Mouse (Mus musculus): ENCODE measurements around the gene Tbc1d2b.

The Tbc1d2b gene

DNA sequence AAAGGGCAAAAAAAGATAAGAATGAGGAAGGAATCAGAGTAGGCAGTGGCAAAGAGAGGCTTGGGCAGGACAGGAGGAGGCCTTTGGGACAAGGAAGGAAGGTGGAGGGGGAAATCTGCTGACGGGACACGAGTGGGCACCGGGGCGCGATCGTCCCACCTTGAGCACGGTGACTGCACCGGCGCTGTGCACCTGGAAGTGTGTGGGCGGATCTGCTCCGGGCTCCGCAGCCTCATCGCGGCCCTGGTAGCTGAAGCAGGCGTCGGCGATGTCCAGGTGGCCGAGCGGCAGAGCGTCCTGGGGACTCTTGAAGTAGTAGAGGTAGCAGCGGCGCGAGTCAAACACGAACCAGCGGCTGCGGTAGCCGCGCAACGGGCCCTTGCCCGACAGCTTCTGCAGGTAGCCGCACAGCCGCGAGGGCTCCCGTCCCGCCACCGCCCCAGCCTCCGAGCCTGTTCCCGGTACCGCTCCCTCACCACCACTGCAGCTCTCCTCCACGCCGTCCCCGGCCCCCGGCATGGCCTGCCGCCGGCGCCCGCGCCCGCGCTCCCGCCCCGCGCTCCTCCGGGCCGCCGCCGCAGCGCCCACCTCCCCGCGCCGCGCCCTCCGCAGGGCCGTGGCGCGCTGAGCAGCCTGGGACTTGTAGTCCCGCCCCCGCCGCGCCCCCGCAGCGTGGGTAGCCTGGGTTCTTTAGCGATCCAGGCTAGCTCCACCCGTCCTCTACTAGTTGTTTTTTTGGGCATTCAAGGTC, at the start of gene Tbc1d2b:
Tbc1d2b (minus strand) TSS at position 612 of the 751 bp plus-strand sequence.
- DNase-seq (ENCODE audit: low spot score in 2 of 2), result peak; percentile 68 to 69

DNA sequence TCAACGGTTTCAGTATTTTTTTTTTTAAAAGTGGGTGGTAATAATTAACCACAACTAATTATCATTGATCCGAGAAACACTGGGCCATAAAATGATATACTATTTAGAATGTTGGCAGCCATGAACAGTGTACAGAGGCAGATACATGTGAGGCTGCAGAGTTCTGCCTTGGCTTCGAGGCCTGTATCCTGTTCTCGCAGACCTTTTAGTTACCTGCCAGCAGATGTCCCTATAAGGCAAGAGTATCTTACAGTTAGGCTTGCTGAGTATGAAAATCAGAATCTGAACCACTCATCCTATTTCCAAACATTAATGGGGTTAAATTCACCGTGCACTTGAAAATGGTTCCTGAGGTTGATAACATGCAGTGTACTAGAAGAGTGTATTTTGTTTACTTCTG, 45.7 kb upstream of the Tbc1d2b start:
- DNase-seq (ENCODE audit: low spot score in 2 of 2), result no peak

DNA sequence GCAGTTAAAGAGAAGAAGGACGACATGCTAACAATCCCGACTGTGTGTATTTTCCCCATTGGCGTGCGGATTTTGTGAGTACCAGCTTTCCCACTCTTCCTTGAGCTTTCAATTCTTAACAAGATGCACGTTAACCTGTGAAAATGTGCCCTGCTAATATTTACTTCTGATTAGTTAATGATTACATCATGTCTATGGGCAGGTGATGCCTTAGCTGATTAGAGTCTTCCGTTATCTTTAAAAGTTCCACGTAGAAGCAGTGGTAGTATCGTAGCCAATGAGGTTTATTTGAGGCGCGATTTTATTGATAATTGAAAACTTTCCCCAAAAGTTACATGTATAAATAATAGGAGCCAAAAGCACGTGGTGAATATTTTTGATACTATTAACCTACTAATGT, 45.1 kb upstream of the Tbc1d2b start:
- DNase-seq (ENCODE audit: low spot score in 2 of 2), result no peak

DNA sequence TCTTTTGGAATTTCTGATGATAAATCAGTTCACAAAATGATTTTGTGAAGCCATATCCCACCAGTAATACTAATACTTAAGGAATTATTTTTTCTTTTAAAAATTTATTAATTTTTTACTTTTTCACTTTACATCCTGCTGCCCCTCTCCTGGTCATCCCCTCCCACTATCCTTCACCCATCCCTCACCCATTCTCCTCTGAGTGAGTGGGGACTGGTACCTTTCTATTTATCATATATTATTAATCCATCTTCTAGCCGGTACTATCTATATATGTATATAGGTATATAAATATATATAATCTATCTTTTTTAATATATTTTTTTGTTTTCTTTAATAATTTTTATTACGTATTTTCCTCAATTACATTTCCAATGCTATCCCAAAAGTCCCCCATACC, 33.6 kb upstream of the Tbc1d2b start:
- DNase-seq (ENCODE audit: low spot score in 2 of 2), result no peak

DNA sequence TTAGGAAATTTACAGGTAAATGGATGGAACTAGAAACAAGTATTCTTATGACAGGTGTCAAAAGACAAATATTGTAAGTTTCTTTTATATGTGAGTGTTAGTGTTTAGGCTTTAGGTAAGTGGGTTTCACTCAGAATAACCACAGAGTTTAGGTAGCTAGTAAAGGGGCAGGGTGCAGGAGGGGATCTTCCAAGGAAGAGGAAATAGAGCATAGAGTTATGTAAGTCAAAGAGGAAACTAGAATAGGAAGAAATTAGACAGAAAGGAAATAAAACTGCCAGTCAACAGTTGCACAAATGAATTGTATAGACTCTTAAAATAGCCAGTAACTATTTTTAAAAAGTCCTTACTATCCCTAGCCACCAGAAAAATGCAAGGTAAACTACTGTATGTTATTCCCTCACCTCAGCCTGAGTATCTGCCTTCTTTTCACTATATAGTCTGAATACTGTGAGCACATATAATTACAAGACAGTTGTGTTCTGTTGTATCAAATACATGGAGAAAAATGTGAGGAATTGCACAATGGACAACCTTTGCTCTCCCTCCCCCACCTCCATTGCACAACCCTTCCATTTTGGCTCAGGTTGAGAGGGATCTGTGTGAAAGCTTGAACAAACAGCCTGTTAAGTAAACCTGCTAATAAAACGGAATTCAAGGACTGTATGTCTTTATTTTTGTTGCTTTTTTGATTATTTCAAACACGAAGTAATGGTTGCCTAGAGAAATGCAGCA, 32.7 kb upstream of the Tbc1d2b start:
- DNase-seq (ENCODE audit: low spot score in 2 of 2), result no peak

DNA sequence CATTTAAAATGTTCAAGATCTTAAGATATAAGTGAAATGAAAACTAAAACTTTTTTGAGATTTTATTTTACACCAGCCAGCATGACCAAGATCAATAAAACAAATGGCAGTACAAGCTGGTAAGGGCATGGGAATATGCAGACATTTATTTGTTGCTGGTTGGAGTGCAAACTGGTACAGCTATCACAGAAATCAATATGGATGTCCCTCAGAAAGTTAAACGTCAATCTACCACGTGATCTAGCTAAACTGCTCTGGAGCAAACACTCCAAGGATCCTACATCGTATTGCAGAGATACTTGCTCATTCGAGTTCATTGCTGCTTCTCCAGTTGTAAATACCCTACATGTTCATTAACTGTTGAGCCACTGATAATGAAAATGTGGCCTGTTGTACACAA, 32.1 kb upstream of the Tbc1d2b start:
- DNase-seq (ENCODE audit: low spot score in 2 of 2), result no peak

DNA sequence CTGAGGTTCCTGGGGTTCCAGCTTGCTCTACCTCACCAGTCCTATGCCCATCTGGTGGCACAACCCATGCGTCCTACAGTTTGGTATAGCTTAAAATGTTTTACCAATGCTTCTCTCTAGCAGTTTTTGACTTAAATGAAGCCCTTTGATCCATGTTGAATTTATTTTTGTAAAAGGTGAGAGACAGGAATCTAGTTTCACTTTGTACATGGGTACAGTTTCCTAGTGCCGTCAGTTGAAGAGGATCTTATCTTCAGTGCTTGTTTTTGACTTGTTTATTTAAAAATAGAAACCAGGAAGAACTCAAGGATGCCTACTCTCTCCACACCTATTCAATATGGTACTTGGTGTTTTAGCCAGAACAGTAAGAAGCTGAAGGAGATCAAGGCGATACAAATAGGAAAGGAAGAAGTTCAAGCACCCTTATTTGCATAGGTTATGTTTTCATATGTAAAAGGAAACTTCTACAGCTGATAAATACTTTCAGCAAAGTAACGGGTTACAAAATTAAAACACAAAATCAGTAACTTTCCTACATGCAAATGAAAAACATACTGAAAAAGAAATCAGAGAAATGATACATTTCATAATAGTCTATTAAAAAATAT, 30.6 kb upstream of the Tbc1d2b start:
- DNase-seq (ENCODE audit: low spot score in 2 of 2), result no peak

DNA sequence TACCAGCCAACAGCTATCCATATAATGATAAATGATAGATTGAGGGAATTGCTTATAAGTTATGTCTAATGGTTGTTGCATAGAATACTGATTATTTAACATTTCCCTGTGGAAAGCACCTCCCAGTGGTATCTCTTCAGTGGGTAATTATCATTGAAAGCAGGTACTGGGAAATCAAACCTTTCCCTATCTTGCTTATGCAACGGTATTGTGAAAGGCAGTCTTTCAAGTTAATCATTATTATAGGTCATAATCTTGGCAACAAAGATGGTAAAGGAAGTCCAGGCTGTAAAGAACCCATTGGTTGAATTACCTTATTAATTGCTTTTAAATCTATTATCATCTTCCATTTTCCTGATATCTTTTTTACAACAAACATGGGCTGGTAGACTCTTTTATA, 27.0 kb upstream of the Tbc1d2b start:
- no peak for DNase-seq (ENCODE audit: low spot score in 2 of 2)

DNA sequence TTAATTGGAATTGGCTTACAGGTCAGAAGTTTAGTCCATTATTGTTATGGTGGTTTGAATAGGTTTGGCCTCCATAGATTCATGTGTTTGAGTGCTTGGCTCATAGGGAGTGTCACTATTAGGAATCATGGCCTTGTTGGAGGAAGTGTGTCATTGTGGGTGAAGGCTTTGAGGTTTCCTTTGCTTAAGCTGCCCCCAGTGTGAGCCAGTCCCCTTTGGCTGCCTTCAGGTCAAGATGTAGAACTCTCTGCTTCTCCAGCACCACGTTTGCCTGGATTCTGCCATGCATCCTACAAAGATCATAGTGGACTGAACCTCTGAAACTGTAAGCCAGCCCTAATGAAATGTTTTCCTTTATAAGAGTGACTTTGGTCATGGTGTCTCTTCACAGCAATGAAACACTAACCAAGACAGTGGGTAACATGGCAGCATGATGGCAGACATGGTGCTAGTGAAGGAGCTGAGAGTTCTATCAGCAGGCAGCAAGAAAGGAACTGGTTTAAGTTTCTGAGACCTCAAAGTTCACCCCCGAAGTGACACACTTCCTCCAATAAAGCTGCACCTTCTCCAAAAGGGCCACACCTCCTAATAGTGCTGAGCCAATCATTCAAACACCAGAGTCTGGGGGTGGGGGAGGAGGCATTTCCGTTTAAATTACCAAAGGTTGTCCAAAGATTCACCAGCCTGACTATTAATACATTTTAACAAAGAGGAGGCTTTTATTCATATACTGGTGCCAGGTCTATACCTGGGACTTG, 23.2 kb upstream of the Tbc1d2b start:
- DNase-seq (ENCODE audit: low spot score in 2 of 2), result no peak

DNA sequence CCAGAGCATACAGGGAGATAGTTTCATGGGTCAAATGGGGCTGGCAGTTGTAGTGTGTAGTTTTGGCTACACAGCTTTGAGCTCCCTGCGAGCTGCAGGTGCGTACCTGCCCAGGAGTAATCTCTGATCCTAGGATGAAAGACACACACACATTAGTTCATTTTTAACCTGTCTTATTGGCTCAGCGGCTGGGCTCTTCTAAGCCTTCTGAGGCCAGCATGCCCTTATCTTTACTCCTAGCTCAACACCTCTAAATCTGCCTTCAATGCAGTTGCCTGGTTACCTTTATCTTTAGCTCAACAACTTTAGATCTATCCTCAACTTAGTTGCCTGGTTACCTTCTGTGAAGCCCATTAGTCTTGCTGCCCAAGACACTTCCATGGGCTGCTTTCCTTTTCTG, 7.8 kb upstream of the Tbc1d2b start:
- DNase-seq (ENCODE audit: low spot score in 2 of 2), result no peak

DNA sequence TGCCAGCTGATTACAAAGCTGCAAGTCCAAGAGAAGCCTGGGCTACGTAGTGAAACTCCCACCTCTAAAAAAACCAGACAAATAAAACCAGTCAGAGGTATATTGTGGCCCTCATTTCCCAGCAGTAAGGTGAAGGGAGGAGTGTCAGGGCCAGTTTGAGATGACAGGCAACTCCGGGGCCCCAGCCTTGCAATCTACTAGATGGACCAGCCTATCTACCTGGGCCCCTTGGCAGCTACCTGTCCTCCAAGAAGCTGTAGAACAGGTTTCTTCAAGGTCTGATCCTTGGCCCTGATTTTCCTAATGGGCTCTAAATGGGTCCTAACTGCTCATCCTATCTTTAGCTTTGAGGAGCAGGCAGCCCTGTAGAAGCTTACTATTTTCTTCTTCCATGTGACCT, 7.3 kb upstream of the Tbc1d2b start:
- DNase-seq (ENCODE audit: low spot score in 2 of 2), result no peak

DNA sequence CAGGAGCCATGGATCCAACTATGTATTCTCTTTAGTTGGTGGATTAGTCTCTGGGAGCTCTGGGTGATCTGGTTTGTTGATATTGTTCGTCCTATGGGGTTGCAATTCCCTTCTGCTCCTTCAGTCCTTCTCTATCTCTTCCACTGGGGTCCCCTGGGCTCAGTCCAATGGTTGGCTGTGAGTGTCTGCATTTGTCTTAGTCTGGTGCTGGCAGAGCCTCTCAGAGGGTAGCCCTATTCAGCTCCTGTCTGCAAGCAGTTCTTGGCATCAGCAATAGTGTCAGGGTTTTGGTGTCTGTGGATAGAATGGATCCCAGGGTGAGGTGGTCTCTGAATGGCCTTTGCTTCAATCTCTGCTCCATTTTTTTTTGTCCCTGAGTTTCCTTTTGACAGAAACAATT, 6.2 kb upstream of the Tbc1d2b start:
- no peak for DNase-seq (ENCODE audit: low spot score in 2 of 2)

DNA sequence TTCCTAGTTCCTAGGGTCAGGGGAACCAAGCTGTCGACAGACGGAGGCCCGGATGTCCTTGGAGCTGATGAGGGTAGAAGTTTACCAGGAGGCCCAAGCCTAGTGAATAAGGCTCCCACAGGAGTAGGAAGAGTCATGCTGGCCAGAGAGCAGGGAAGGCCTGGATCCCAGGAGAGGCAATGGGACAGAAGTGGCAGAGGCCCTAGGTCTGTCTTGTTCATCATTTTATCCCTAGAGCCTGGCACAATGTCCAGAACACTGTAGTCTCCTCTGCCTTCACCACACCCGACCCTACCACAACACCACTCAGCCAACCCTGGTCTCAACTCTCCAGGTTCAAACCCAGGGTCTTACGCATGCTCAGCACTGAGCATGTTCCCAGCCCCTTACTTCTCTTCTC, 5.3 kb upstream of the Tbc1d2b start:
- no peak for DNase-seq (ENCODE audit: low spot score in 2 of 2)

DNA sequence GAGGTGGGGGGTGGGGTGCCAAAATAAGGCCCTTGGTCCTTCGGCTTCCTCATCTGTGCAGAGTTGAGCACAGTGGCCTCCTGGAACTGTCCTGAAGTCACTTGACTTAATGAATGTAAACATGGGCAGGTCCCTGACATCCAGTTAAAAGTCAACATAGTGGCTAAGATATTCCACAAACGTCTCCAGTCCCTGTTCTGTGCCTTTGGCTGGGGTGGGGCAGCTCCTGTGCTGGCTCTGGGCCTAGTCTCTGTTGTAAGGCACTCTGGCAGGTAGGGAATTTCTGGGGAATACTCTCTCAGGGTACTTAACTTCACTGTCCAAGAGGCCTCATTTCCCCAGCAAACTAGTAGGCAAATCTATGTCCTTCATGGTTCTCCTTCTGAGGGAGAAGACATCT, 4.9 kb upstream of the Tbc1d2b start:
- no peak for DNase-seq (ENCODE audit: low spot score in 2 of 2)

DNA sequence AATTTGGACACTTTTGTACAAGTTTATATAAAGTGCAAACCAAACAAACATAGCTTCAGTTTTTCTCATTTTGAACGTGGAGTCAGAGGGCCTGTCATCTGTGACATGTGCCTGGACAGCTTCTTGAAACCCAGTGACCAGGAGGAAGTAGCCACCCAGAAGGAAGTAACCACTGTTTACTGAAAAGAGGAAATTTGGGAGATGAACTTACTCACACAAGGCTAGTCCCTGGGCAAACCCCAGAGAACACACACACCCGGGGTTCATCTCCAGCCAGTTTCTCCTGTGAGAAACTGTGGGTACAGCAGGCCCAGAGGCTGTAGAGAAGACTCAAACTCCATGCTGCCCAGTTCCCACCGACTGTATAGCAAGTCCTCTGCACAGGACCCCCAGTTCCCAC, 3.9 kb upstream of the Tbc1d2b start:
- DNase-seq (ENCODE audit: low spot score in 2 of 2), result no peak

DNA sequence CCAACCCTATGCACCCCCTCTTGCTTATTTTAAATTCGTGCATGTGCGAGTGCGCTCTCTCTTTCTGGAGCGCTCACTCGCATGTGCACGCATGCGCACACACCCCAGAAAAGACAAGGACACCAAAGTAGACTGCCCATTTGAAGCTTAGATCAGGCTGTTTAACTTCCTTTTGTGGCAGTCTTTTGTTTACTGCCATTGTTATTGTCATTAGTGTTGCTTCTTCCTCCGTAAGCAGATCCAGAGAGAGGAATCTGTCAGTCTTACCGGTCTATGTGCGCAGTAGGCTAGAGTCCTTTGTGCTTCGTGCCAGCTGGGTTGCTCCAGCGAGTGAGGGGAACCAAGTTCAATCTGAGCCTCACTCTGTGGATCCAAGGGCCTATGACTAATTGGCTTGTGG, 1.7 kb upstream of the Tbc1d2b start:
- no peak for DNase-seq (ENCODE audit: low spot score in 2 of 2)

DNA sequence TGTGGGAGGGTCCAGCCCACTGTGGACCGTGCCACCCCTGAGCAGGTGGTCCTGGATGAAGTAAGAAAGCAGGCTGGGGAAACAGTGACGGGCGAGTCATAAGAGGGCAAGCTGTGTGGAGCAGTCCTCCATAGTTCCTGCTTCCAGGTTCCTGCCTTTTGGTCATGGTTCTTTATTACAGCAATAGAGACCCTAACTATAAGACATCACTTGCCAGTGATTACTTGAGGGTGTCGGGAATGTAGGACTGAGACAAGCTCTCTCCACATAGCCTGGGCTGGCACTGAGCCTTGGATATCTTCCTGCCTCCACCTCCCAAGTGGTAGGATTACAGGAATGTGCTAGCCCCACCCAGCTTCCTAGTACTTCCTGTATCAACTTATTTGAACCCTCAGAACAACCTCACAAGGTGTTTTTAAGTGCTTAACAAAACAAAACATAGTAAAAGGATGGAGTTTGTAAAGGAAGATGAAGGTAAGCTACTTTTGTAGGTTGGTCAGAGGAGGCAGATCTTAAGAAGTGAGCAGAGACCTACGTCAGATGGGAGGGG, 1.0 kb upstream of the Tbc1d2b start:
- DNase-seq (ENCODE audit: low spot score in 2 of 2), result no peak

DNA sequence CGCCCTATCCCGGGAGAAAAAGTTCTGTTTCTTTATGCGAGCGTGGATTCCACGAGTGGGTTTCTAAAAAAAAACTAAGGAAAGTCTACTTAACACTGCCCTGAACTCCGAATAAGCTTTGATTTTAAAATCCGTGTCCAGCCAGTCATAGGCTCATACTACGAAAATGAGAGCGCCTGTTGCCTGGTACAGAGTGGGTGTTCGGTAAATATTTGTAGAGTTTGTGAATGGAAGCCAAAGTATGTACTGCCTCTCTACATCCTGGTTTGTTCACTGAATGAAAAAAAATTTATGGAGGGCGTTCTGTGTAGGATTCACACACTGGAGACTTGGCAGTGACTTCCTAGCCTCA, 316 bp upstream of the Tbc1d2b start:
- DNase-seq (ENCODE audit: low spot score in 2 of 2), result no peak

DNA sequence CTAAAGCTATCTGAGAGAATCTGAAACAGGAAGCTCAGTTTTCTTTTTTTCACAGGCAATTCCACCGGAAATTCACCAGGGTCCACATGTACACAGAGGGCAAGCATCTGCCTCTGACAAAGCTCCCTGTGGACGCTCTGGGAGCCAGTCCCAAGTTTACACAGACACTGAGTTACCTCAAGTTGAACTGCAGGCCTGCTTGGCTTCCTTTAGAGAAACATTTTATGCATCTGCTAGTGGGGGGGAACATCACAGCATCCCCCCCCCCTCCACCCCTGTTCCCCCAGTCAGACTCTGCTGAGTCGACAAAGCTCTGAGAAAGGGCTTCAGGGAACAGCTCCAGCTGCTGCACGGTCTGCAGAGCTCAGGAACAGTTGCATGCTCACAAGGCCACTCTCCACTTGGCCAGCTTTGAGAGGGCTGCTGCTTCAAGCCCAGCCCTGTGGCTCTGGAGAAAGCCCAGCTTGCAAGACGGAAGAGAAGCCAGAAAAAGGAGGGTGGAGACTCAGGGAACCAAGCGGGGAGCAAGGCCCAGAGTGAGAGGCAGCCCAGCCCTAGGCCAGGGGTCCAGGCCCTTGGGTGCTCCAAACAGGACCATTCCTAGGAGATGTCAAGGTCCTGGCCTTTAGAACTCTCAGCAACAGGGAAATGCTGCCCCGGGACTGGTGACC, 1.5 kb downstream of the Tbc1d2b start:
- peak in 1 of 2 experiments; percentile 33 for DNase-seq (ENCODE audit: low spot score in 2 of 2)

DNA sequence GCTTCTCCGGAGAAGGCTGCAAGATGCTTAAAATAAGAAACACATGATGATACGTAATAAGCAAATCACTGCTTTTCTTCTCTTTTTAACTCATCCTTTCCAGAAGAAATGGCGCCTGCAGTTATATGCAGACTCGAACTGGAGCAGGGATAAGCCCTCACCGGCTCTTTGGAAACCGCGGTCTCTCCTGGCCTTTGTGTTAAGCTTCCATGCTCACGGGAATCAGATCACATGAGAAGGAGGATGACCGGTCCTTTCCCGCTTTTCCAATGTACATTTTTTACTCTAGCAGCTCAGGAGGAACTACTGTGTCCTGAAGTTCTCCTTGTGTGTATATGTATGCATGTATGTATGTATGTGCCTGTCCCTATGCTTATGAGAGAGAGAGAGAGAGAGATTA, 3.7 kb downstream of the Tbc1d2b start:
- DNase-seq (ENCODE audit: low spot score in 2 of 2), result peak in 1 of 2 experiments; percentile 2

DNA sequence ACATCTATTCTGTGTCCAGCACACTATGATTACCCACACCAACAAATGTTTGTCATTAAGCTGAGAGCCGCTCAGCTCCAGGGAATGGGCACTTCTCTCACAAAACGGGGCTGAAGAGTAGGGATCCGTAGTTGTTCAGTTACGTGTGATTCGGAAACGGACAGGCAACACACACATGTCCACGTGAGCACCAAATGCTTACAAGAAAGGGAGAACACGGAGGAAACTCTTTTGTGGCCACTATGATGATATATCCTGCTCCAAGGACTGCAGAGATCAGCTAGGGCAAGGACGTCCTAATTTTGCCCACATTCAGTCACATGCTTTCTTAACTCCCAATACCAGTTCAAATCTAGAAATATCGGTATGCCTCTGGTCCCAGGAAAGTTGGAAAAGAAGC, 4.5 kb downstream of the Tbc1d2b start:
- peak in 1 of 2 experiments; percentile 1 for DNase-seq (ENCODE audit: low spot score in 2 of 2)
